Mouse (Mus musculus) thymus, adult 2 months (tissue): ENCODE results near the gene Eif4g2. TPM values are rescaled to one million over a fixed set of nuclear protein-coding genes. Genes with fewer than 3 reads are reported as not detected.

Experiments used
- DNase-seq: peaks from one replicate; pipeline ENCODE4 v3.0.0; 2021
- H3K27ac ChIP-seq: fragments of 200-500 bp; 2 replicates; pipeline ENCODE4 v1.5.1; 2012; ENCODE audit warnings: low read length, control low read depth; ENCODE audit not compliant: control insufficient read depth, insufficient read depth
- H3K27me3 ChIP-seq: fragments of 200-500 bp; 2 replicates; pipeline ENCODE4 v1.6.1; 2012; ENCODE audit warnings: mild to moderate bottlenecking, low read length, moderate library complexity, mixed read lengths; ENCODE audit not compliant: control insufficient read depth, insufficient read depth
- H3K36me3 ChIP-seq: fragments of 200-500 bp; 2 replicates; pipeline ENCODE4 v1.6.1; 2012; ENCODE audit warnings: mild to moderate bottlenecking, low read length, moderate library complexity; ENCODE audit not compliant: control insufficient read depth, insufficient read depth
- H3K4me1 ChIP-seq: fragments of 200-500 bp; replicated peaks from 2 replicates; pipeline ENCODE4 v1.6.1; 2012; ENCODE audit warnings: low read length; ENCODE audit not compliant: control insufficient read depth, insufficient read depth
- H3K4me3 ChIP-seq: fragments of 200-500 bp; 2 replicates; pipeline ENCODE4 v1.5.1; 2012; ENCODE audit warnings: mild to moderate bottlenecking, low read length, control low read depth, moderate library complexity; ENCODE audit not compliant: control insufficient read depth, insufficient read depth
- CTCF ChIP-seq: fragments of 200-500 bp; IDR thresholded peaks from 2 replicates; pipeline ENCODE4 v1.5.1; 2012; ENCODE audit warnings: mild to moderate bottlenecking, control low read depth, low read length, moderate library complexity, borderline replicate concordance; ENCODE audit not compliant: control insufficient read depth, poor library complexity, insufficient read depth; ENCODE audit errors: extremely low read depth
- POLR2A ChIP-seq: fragments of 200-500 bp; IDR thresholded peaks from 2 replicates; pipeline ENCODE4 v1.6.1; 2012; ENCODE audit warnings: mild to moderate bottlenecking, low read length, control low read depth, moderate library complexity; ENCODE audit not compliant: control insufficient read depth, poor library complexity, insufficient read depth; ENCODE audit errors: extremely low read depth
- WGBS: fragments of 180-500 bp; shearing (Covaris S2); methylation state at CpG from one replicate; pipeline ENCODE4 v1.1.7; 2018; 5-methylcytosine and 5-hydroxymethylcytosine counted together
- polyA plus RNA-seq: library from polyadenylated mRNA; depleted of rRNA; stranded (reverse); fragments of >200 nt; gene quantifications from 2 replicates; pipeline ENCODE4 v1.2.3, GENCODE M21; 2012

The Eif4g2 gene
- polyA plus RNA-seq, 1 experiment = 128 TPM

- H3K36me3 ChIP-seq = peaks cover 47% of the 10 kb centered on the region
- no peak overlapping the region for H3K4me3 ChIP-seq
- no peak for TF ChIP-seq CTCF
- TF ChIP-seq POLR2A = no peak
- H3K27ac ChIP-seq = no peak overlapping the region
- WGBS = 94% methylated on average over 3 of the region's 3 CpGs
- H3K4me1 ChIP-seq = no peaks in the 10 kb centered on the region
- no peaks in the 10 kb centered on the region for H3K27me3 ChIP-seq
- no peak for DNase-seq
Observed at GRCm38 (mm10) chr7:111055984-111056657, 26.7 kb downstream of the Eif4g2 start.

GRCm38 (mm10) chr7:111055221-111055620, 27.6 kb downstream of the Eif4g2 start:
- H3K27me3 ChIP-seq = no peaks in the 10 kb centered on the region
- no peak overlapping the region for H3K4me3 ChIP-seq
- peaks cover 53% of the 10 kb centered on the region for H3K36me3 ChIP-seq
- no peaks in the 10 kb centered on the region for H3K4me1 ChIP-seq
- TF ChIP-seq CTCF (no peak), POLR2A (no peak)
- 95% methylated on average over 19 of the region's 19 CpGs for WGBS
- no peak for DNase-seq
- H3K27ac ChIP-seq = no peak overlapping the region

GRCm38 (mm10) chr7:111049652-111050421, 33.0 kb downstream of the Eif4g2 start:
- Histone ChIP-seq H3K4me1 (no peaks in the 10 kb centered on the region), H3K27ac (no peak overlapping the region), H3K4me3 (no peak overlapping the region), H3K27me3 (no peaks in the 10 kb centered on the region), H3K36me3 (peaks cover 63% of the 10 kb centered on the region)
- WGBS = 87% methylated on average over 6 of the region's 6 CpGs
- peak; percentile 57 for DNase-seq
- TF ChIP-seq POLR2A = no peak
- TF ChIP-seq CTCF = peak; percentile 57; the same call in 1 of the 2 replicates

- no peak overlapping the region for H3K27ac ChIP-seq
- H3K4me3 ChIP-seq = no peak overlapping the region
- H3K4me1 ChIP-seq = no peaks in the 10 kb centered on the region
- TF ChIP-seq CTCF (no peak), POLR2A (no peak)
- H3K27me3 ChIP-seq = no peaks in the 10 kb centered on the region
- DNase-seq = no peak
- peaks cover 66% of the 10 kb centered on the region for H3K36me3 ChIP-seq
- WGBS = 92% methylated on average over 5 of the region's 5 CpGs
Observed at GRCm38 (mm10) chr7:111048920-111049319, 33.9 kb downstream of the Eif4g2 start.

- Histone ChIP-seq H3K36me3 (no peaks in the 10 kb centered on the region), H3K27me3 (no peaks in the 10 kb centered on the region), H3K4me1 (peaks cover 4% of the 10 kb centered on the region), H3K27ac (no peak overlapping the region), H3K4me3 (peak overlapping the region; percentile 93)
- DNase-seq = peak; percentile 66
- no peak for TF ChIP-seq CTCF
- TF ChIP-seq POLR2A = no peak
- under 1% methylated on average over 29 of the region's 29 CpGs for WGBS
Observed at GRCm38 (mm10) chr7:111029046-111029553, 53.7 kb downstream of the Eif4g2 start.

GRCm38 (mm10) chr7:111028281-111029045, 54.4 kb downstream of the Eif4g2 start, which contains the start of gene Ctr9:
Ctr9 (plus strand) TSS chr7:111028951.
- Histone ChIP-seq H3K4me3 (peak within 1 kb of the TSS; percentile 93), H3K27ac (peak within 1 kb of the TSS; percentile 33; the same call in 1 of the 2 replicates), H3K4me1 (peaks cover 4% of the 10 kb centered on the region), H3K27me3 (no peaks in the 10 kb centered on the region), H3K36me3 (no peaks in the 10 kb centered on the region)
- DNase-seq = peak; percentile 92
- 8% methylated on average over 45 of the region's 45 CpGs for WGBS
- peak; percentile 76 for TF ChIP-seq POLR2A
- peak; percentile 57; the same call in 1 of the 2 replicates for TF ChIP-seq CTCF
